Mouse (Mus musculus): ENCODE measurements around the gene Mill2. TPM values are rescaled to one million over a fixed set of nuclear protein-coding genes. Genes with fewer than 3 reads are reported as not detected.
A peak's percentile ranks its signal among the peaks of the same experiment; 100 is the strongest.

Gene Mill2
- polyA plus RNA-seq, 1 experiment, result not detected

- Histone ChIP-seq H3K4me1 (ENCODE audit: control insufficient read depth, insufficient read depth, low read length) (0 out of 2 replicates have a peak, but pooled peaks cover 2% of the 10 kb centered on the region), H3K4me3 (ENCODE audit: insufficient read depth, low read depth, low read length) (peak within 1 kb of the TSS; percentile 83), H3K27ac (ENCODE audit: insufficient read depth, low read depth, low read length) (no peak within 1 kb of the TSS)
- WGBS, result under 1% methylated on average over 33 of the region's 33 CpGs
- peak; percentile 41; the same call in 1 of the 2 replicates for TF ChIP-seq POLR2A (IDR thresholded peaks at IDR 0.05; ENCODE audit: insufficient read depth, low read depth, low read length)
- TF ChIP-seq CTCF (IDR thresholded peaks at IDR 0.05; ENCODE audit: insufficient read depth, low read depth, low read length), result no peak
These were observed 70.6 kb downstream of the Mill2 start, which contains the start of gene Ccdc61 for GRCm38 (mm10) chr7:18910241-18910831. Ccdc61 (minus strand) TSS chr7:18910415.

Other genes with a start within 250 kb of the Mill2 start
- not detected in 2 replicates for gene Psg23, start 223.5 kb upstream of the Mill2 start, polyA plus RNA-seq (2012; ENCODE audit: insufficient read depth, insufficient read length, low replicate concordance, missing spikeins)
- not detected in 2 replicates for gene Psg21, start 183.2 kb upstream of the Mill2 start, polyA plus RNA-seq (2012; ENCODE audit: insufficient read depth, insufficient read length, low replicate concordance, missing spikeins)
- not detected in 2 replicates for gene Psg20, start 153.8 kb upstream of the Mill2 start, polyA plus RNA-seq (2012; ENCODE audit: insufficient read depth, insufficient read length, low replicate concordance, missing spikeins)
- not detected in 2 replicates for gene Psg22, start 121.9 kb upstream of the Mill2 start, polyA plus RNA-seq (2012; ENCODE audit: insufficient read depth, insufficient read length, low replicate concordance, missing spikeins)
- not detected in 2 replicates for gene Psg19, start 41.4 kb upstream of the Mill2 start, polyA plus RNA-seq (2012; ENCODE audit: insufficient read depth, insufficient read length, low replicate concordance, missing spikeins)
- gene Psg17, start 18.4 kb upstream of the Mill2 start, polyA plus RNA-seq (2012; ENCODE audit: insufficient read depth, insufficient read length, low replicate concordance, missing spikeins), result not detected in 2 replicates
- gene Pglyrp1, start 31.4 kb downstream of the Mill2 start, polyA plus RNA-seq (2012; ENCODE audit: insufficient read depth, insufficient read length, low replicate concordance, missing spikeins), result not detected in 2 replicates
- gene Ccdc61, start 70.4 kb downstream of the Mill2 start, polyA plus RNA-seq (2012; ENCODE audit: insufficient read depth, insufficient read length, low replicate concordance, missing spikeins), result not detected in 2 replicates
- gene Nova2, start 85.9 kb downstream of the Mill2 start, polyA plus RNA-seq (2012; ENCODE audit: insufficient read depth, insufficient read length, low replicate concordance, missing spikeins), result not detected in 2 replicates
- not detected in 2 replicates for gene Nanos2, start 147.4 kb downstream of the Mill2 start, polyA plus RNA-seq (2012; ENCODE audit: insufficient read depth, insufficient read length, low replicate concordance, missing spikeins)
- gene Mypop, start 151.3 kb downstream of the Mill2 start, polyA plus RNA-seq (2012; ENCODE audit: insufficient read depth, insufficient read length, low replicate concordance, missing spikeins), result not detected in 2 replicates
- not detected in 2 replicates for gene Irf2bp1, start 164.1 kb downstream of the Mill2 start, polyA plus RNA-seq (2012; ENCODE audit: insufficient read depth, insufficient read length, low replicate concordance, missing spikeins)
- not detected in 2 replicates for gene Foxa3, start 183.6 kb downstream of the Mill2 start, polyA plus RNA-seq (2012; ENCODE audit: insufficient read depth, insufficient read length, low replicate concordance, missing spikeins)
- gene Sympk, start 184.4 kb downstream of the Mill2 start, polyA plus RNA-seq (2012; ENCODE audit: insufficient read depth, insufficient read length, low replicate concordance, missing spikeins), result not detected in 2 replicates
- gene Rsph6a, start 214.7 kb downstream of the Mill2 start, polyA plus RNA-seq (2012; ENCODE audit: insufficient read depth, insufficient read length, low replicate concordance, missing spikeins), result not detected in 2 replicates
- gene Dmwd, start 236.3 kb downstream of the Mill2 start, polyA plus RNA-seq (2012; ENCODE audit: insufficient read depth, insufficient read length, low replicate concordance, missing spikeins), result not detected in 2 replicates
- gene Dmpk, start 243.9 kb downstream of the Mill2 start, polyA plus RNA-seq (2012; ENCODE audit: insufficient read depth, insufficient read length, low replicate concordance, missing spikeins), result not detected in 2 replicates

Measured in olfactory bulb, adult 2 months (tissue).